Mouse (Mus musculus): ENCODE results near the gene Olfr1309. TPM values are rescaled to one million over a fixed set of nuclear protein-coding genes. Genes with fewer than 3 reads are reported as not detected.
"Not testable (repeated sequence)": the region's sequence is repeated elsewhere in the genome, so short reads cannot be mapped to it uniquely, and the experiment has no call there.

Olfr1309 gene
- not detected in 2 replicates for polyA plus RNA-seq (2016; fragmentation: Nextera tagmentation; extraction: Ambion mirVana)

DNA sequence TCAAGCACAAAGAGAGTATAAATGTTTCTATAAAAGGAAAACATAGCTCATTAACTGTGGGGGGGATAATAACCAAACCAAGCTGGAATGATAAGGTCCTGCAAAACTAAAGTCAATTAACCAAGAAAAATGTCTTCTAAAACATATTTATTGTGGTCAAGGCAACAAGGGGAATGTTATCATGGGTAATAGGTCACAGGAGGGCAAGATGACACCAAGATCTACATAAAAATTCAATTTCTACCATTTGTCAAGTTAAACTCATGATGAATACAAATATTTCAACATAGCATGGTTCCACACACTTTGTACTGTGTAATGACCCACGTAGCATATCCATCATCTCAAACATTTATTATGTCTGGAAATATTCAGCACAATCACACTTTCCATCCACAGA is at the start of gene Olfr1309:
Gene Olfr1309, minus strand, starts transcription at position 101 of the 400 bp plus-strand sequence.
- Histone ChIP-seq H3K9me3 (replicated peaks) (no peaks in the 10 kb centered on the region), H3K27me3 (ENCODE audit: low read depth, poor library complexity, severe bottlenecking) (no peaks in the 10 kb centered on the region), H3K4me1 (no peaks in the 10 kb centered on the region), H3K36me3 (no peaks in the 10 kb centered on the region), H3K27ac (no peak within 1 kb of the TSS), H3K4me3 (no peak within 1 kb of the TSS)
- no peak for DNase-seq (ENCODE audit: low spot score)
- WGBS: 90% methylated on average over 1 of the region's 1 CpGs

DNA sequence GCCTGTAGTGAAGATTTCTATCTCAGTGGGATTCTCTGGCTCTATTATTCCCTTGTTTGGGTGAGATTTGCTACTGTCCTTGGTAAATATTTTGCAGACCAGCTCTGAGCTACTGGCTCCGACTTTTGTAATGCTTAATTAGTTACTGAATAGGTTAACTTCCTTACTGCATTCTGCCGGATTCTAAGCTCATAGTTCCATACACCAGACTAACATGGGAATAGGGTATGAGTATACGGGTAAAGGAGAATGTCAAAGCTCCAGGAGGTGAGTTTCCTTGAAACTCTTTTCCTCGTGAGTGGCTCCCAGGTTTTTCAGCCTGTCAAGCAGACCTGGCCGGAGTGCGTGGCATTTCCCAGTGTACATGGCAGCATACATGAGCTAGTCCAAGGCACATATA is 36.9 kb upstream of the Olfr1309 start:
- not testable (repeated sequence) for H3K4me1 ChIP-seq; H3K4me3 ChIP-seq; H3K36me3 ChIP-seq; H3K27ac ChIP-seq; H3K27me3 ChIP-seq (ENCODE audit: low read depth, poor library complexity, severe bottlenecking); H3K9me3 ChIP-seq (replicated peaks); DNase-seq (ENCODE audit: low spot score)
- 47% methylated on average over 6 of the region's 6 CpGs for WGBS

DNA sequence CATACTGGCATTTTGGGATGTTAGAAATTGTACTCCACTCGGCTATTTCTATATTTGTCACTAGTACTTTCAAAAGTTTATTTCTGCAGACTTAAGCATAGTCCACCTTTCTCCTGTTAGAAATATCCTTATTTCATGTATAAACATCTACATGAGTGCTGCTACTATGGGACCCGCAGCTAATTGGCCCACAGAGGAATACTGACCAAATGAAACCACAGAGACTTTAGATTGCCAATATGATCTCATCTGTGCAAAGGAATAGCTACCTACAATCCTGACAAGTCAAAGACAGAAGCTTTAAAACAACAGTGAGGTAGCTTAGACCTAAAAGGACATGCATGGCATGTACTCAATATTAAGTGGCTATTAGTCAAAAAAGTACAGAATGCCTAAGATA is 34.2 kb upstream of the Olfr1309 start, which contains the start of gene Olfr1311:
Gene Olfr1311, minus strand, starts transcription at position 101 of the 400 bp plus-strand sequence.
- H3K36me3 ChIP-seq: no peaks in the 10 kb centered on the region
- WGBS: 95% methylated on average over 2 of the region's 2 CpGs
- no peak for DNase-seq (ENCODE audit: low spot score)
- H3K9me3 ChIP-seq (replicated peaks): no peaks in the 10 kb centered on the region
- H3K27ac ChIP-seq: no peak within 1 kb of the TSS
- H3K4me3 ChIP-seq: no peak within 1 kb of the TSS
- no peaks in the 10 kb centered on the region for H3K27me3 ChIP-seq (ENCODE audit: low read depth, poor library complexity, severe bottlenecking)
- H3K4me1 ChIP-seq: no peaks in the 10 kb centered on the region

DNA sequence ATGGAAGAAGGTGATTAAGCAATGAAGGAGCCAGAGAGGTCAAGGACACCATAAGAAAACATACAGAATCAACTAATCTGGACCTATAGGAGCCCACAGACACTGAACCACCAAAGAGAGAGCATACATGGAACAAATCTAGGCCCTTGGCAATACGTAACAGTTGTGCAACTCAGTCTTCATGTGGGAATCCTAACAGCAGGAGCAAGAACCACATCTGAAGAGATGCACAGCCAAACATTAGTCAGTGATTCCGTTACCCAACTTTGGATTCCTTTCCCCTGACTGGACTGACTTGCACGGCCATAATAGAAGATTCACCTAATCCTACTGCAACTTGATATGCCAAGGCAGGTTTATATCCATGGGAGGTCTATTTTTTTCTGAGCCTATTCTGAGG is 24.8 kb upstream of the Olfr1309 start:
- no peak overlapping the region for H3K27ac ChIP-seq
- H3K4me1 ChIP-seq: no peaks in the 10 kb centered on the region
- no peak overlapping the region for H3K4me3 ChIP-seq
- 87% methylated on average over 3 of the region's 3 CpGs for whole genome bisulfite sequencing
- H3K36me3 ChIP-seq: no peaks in the 10 kb centered on the region
- no peaks in the 10 kb centered on the region for H3K27me3 ChIP-seq (ENCODE audit: low read depth, poor library complexity, severe bottlenecking)
- DNase-seq (ENCODE audit: low spot score): no peak
- no peaks in the 10 kb centered on the region for H3K9me3 ChIP-seq (replicated peaks)

DNA sequence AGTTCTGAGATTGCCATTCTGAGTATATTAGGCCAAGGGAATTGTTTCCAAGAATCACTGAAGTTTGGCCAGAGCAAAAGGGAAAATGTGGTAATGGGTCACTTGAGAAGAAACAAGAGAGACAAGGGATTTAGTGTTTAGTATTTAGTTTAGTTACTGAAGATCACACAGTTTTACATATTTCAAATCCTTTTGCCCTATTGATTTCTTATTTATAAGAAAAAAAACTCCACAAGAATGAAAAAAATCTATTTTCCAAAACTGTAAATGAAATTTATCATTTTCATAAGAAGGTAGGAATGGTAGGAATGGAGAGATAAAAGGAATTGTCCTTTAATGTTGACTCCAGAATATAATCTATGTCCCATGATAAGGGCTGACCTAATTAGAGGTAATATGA is 22.5 kb upstream of the Olfr1309 start, which contains the start of gene Olfr1310:
Gene Olfr1310, minus strand, starts transcription at position 101 of the 400 bp plus-strand sequence.
- no peaks in the 10 kb centered on the region for H3K4me1 ChIP-seq
- no peak for DNase-seq (ENCODE audit: low spot score)
- no peak within 1 kb of the TSS for H3K4me3 ChIP-seq
- H3K9me3 ChIP-seq (replicated peaks): no peaks in the 10 kb centered on the region
- no peaks in the 10 kb centered on the region for H3K36me3 ChIP-seq
- no peaks in the 10 kb centered on the region for H3K27me3 ChIP-seq (ENCODE audit: low read depth, poor library complexity, severe bottlenecking)
- no peak within 1 kb of the TSS for H3K27ac ChIP-seq

DNA sequence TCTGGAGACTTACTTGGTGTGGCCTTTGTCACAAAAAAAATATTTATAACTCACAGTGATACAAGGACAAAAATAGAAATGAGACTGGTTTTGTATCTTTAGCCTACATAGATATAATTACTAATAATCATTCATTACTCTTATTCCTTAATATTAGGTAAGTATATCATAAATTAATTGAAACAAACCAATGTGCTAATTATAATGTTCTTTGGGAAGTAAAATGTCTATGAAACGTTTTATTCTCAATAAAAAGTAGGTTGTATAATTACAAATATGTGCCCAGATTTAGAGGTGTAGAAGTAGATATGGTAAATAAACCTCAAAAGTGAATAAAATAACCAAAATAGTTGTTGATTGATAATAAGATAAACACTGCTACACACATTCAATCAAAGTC is 25.2 kb downstream of the Olfr1309 start, which contains the start of gene Olfr1308:
Gene Olfr1308, minus strand, starts transcription at position 101 of the 400 bp plus-strand sequence.
- no peaks in the 10 kb centered on the region for H3K4me1 ChIP-seq
- 57% methylated on average over 1 of the region's 1 CpGs for WGBS
- H3K27ac ChIP-seq: no peak within 1 kb of the TSS
- H3K4me3 ChIP-seq: no peak within 1 kb of the TSS
- H3K36me3 ChIP-seq: no peaks in the 10 kb centered on the region
- DNase-seq (ENCODE audit: low spot score): no peak
- no peaks in the 10 kb centered on the region for H3K9me3 ChIP-seq (replicated peaks)
- no peaks in the 10 kb centered on the region for H3K27me3 ChIP-seq (ENCODE audit: low read depth, poor library complexity, severe bottlenecking)

DNA sequence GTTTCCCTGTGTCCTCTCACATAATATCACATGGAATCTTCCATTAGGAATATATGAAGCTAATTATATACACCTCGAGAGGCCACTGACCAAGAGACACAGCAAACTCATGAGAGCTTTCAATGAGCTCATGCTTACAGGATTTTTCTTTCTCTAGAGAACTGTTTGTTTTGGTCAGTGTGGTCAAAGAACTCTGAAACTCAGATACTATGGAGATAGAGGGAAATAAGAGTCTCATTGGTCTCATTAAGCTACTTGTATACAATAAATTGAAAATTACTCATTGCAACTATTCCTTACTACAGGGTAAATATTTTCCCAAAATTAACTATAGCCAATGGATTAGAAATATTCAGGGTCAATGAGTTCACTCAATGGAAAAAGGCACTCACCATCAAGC is 40.7 kb downstream of the Olfr1309 start, which contains the start of gene Olfr1307:
Gene Olfr1307, minus strand, starts transcription at position 101 of the 400 bp plus-strand sequence.
- H3K9me3 ChIP-seq (replicated peaks): no peaks in the 10 kb centered on the region
- no peak within 1 kb of the TSS for H3K27ac ChIP-seq
- 86% methylated on average over 1 of the region's 1 CpGs for WGBS
- H3K36me3 ChIP-seq: no peaks in the 10 kb centered on the region
- no peaks in the 10 kb centered on the region for H3K4me1 ChIP-seq
- no peaks in the 10 kb centered on the region for H3K27me3 ChIP-seq (ENCODE audit: low read depth, poor library complexity, severe bottlenecking)
- H3K4me3 ChIP-seq: no peak within 1 kb of the TSS
- no peak for DNase-seq (ENCODE audit: low spot score)

Other genes with a start within 250 kb of the Olfr1309 start
- gene Olfr1301, start 239.3 kb downstream of the Olfr1309 start, polyA plus RNA-seq (2016; fragmentation: Nextera tagmentation; extraction: Ambion mirVana): not detected in 2 replicates
- gene Olfr1302, start 212.9 kb downstream of the Olfr1309 start, polyA plus RNA-seq (2016; fragmentation: Nextera tagmentation; extraction: Ambion mirVana): not detected in 2 replicates
- not detected in 2 replicates for gene Olfr1303, start 169.9 kb downstream of the Olfr1309 start, polyA plus RNA-seq (2016; fragmentation: Nextera tagmentation; extraction: Ambion mirVana)
- not detected in 2 replicates for gene Olfr1305, start 113.1 kb downstream of the Olfr1309 start, polyA plus RNA-seq (2016; fragmentation: Nextera tagmentation; extraction: Ambion mirVana)
- not detected in 2 replicates for gene Olfr1306, start 74.0 kb downstream of the Olfr1309 start, polyA plus RNA-seq (2016; fragmentation: Nextera tagmentation; extraction: Ambion mirVana)
- gene Olfr1307, start 40.8 kb downstream of the Olfr1309 start, polyA plus RNA-seq (2016; fragmentation: Nextera tagmentation; extraction: Ambion mirVana): not detected in 2 replicates
- gene Olfr1308, start 25.3 kb downstream of the Olfr1309 start, polyA plus RNA-seq (2016; fragmentation: Nextera tagmentation; extraction: Ambion mirVana): not detected in 2 replicates
- gene Olfr1310, start 22.4 kb upstream of the Olfr1309 start, polyA plus RNA-seq (2016; fragmentation: Nextera tagmentation; extraction: Ambion mirVana): not detected in 2 replicates
- gene Olfr1311, start 34.1 kb upstream of the Olfr1309 start, polyA plus RNA-seq (2016; fragmentation: Nextera tagmentation; extraction: Ambion mirVana): not detected in 2 replicates
- gene Olfr1312, start 60.0 kb upstream of the Olfr1309 start, polyA plus RNA-seq (2016; fragmentation: Nextera tagmentation; extraction: Ambion mirVana): not detected in 2 replicates
- not detected in 2 replicates for gene Olfr1313, start 87.6 kb upstream of the Olfr1309 start, polyA plus RNA-seq (2016; fragmentation: Nextera tagmentation; extraction: Ambion mirVana)
- gene Olfr1314, start 106.5 kb upstream of the Olfr1309 start, polyA plus RNA-seq (2016; fragmentation: Nextera tagmentation; extraction: Ambion mirVana): not detected in 2 replicates
- gene Olfr1315-ps1, start 125.2 kb upstream of the Olfr1309 start, polyA plus RNA-seq (2016; fragmentation: Nextera tagmentation; extraction: Ambion mirVana): not detected in 2 replicates
- not detected in 2 replicates for gene Olfr1316, start 144.7 kb upstream of the Olfr1309 start, polyA plus RNA-seq (2016; fragmentation: Nextera tagmentation; extraction: Ambion mirVana)
- gene Olfr1317, start 150.0 kb upstream of the Olfr1309 start, polyA plus RNA-seq (2016; fragmentation: Nextera tagmentation; extraction: Ambion mirVana): not detected in 2 replicates
- not detected in 2 replicates for gene Olfr1318, start 163.9 kb upstream of the Olfr1309 start, polyA plus RNA-seq (2016; fragmentation: Nextera tagmentation; extraction: Ambion mirVana)
- 15.0 and 18.0 TPM in 2 replicates for gene Lpcat4, start 249.2 kb upstream of the Olfr1309 start, polyA plus RNA-seq (2016; fragmentation: Nextera tagmentation; extraction: Ambion mirVana)